Mouse (Mus musculus) heart, embryonic 10.5 days (tissue): ENCODE measurements around the gene 4933430I17Rik. TPM values are rescaled to one million over a fixed set of nuclear protein-coding genes. Genes with fewer than 3 reads are reported as not detected.

Experiments used
- polyA plus RNA-seq: library from polyadenylated mRNA; unstranded; fragments of >200 nt; fragmentation: Nextera tagmentation; extraction: Ambion mirVana; gene quantifications from 2 replicates; pipeline ENCODE4 v1.2.1, GENCODE M21; 2016

4933430I17Rik gene
- polyA plus RNA-seq, 1 experiment from 2014 or later, result 0.49 TPM

Other genes starting within 250 kb of the 4933430I17Rik start
- 17.2 and 19.5 TPM in 2 replicates for gene Fkbp15, start 164.8 kb upstream of the 4933430I17Rik start, polyA plus RNA-seq
- 46.9 and 53.6 TPM in 2 replicates for gene Slc31a1, start 164.6 kb upstream of the 4933430I17Rik start, polyA plus RNA-seq
- gene Cdc26, start 116.7 kb upstream of the 4933430I17Rik start, polyA plus RNA-seq, result 101 and 125 TPM in 2 replicates
- 19.2 and 23.2 TPM in 2 replicates for gene Prpf4, start 116.6 kb upstream of the 4933430I17Rik start, polyA plus RNA-seq
- gene Rnf183, start 90.1 kb upstream of the 4933430I17Rik start, polyA plus RNA-seq, result not detected in 2 replicates
- 4.3 and 7.1 TPM in 2 replicates for gene Wdr31, start 54.5 kb upstream of the 4933430I17Rik start, polyA plus RNA-seq
- 0.46 and 2.0 TPM in 2 replicates for gene Bspry, start 45.3 kb upstream of the 4933430I17Rik start, polyA plus RNA-seq
- gene Hdhd3, start 21.9 kb upstream of the 4933430I17Rik start, polyA plus RNA-seq, result 7.0 and 10.1 TPM in 2 replicates
- 144 and 157 TPM in 2 replicates for gene Alad, start 5.5 kb upstream of the 4933430I17Rik start, polyA plus RNA-seq
- 72.1 and 87.4 TPM in 2 replicates for gene Pole3, start 301 bp upstream of the 4933430I17Rik start, polyA plus RNA-seq
- 61.4 and 65.4 TPM in 2 replicates for gene Rgs3, start 34.5 kb downstream of the 4933430I17Rik start, polyA plus RNA-seq